Mouse (Mus musculus): ENCODE results near the gene Ppp3cb.

The Ppp3cb gene

GRCm38 (mm10) chr14:20480195-20480579, 66.2 kb downstream of the Ppp3cb start:
- in situ Hi-C loops (cut with MboI) = no loop called here

- in situ Hi-C loops (cut with MboI) = no loop called here
Measured at GRCm38 (mm10) chr14:20479291-20480194, 66.8 kb downstream of the Ppp3cb start, which contains the start of gene Anxa7. Anxa7 (minus strand) TSS chr14:20480133.

GRCm38 (mm10) chr14:20478801-20479200, 67.6 kb downstream of the Ppp3cb start:
- in situ Hi-C loops (cut with MboI) = no loop called here

- in situ Hi-C loops (cut with MboI) = no loop called here
Measured at GRCm38 (mm10) chr14:20478385-20478784, 68.0 kb downstream of the Ppp3cb start.

- in situ Hi-C loops (cut with MboI) = no loop called here
Measured at GRCm38 (mm10) chr14:20477261-20478025, 68.9 kb downstream of the Ppp3cb start.

GRCm38 (mm10) chr14:20460216-20460615, 86.2 kb downstream of the Ppp3cb start:
- in situ Hi-C loops (cut with MboI) = no loop called here

- in situ Hi-C loops (cut with MboI) = no loop called here
Measured at GRCm38 (mm10) chr14:20458378-20458777, 88.0 kb downstream of the Ppp3cb start.

- in situ Hi-C loops (cut with MboI) = no loop called here
Measured at GRCm38 (mm10) chr14:20452929-20453328, 93.4 kb downstream of the Ppp3cb start.

GRCm38 (mm10) chr14:20451765-20452331, 94.5 kb downstream of the Ppp3cb start, which contains the start of gene Cfap70:
Cfap70 (minus strand) TSS chr14:20452226.
- in situ Hi-C loops (cut with MboI) = no loop called here

- in situ Hi-C loops (cut with MboI) = no loop called here
Measured at GRCm38 (mm10) chr14:20451302-20451701, 95.1 kb downstream of the Ppp3cb start.

Measured in mature B cell (primary cell).